Mouse (Mus musculus): Measurements from ENCODE around the gene Capzb.
A peak's percentile ranks its signal among the peaks of the same experiment; 100 is the strongest.

Gene Capzb

GRCm38 (mm10) chr4:139198004-139198689 is 5.4 kb downstream of the Capzb start:
- peaks cover 97% of the 10 kb centered on the region for H3K4me1 ChIP-seq (replicated peaks; ENCODE audit: low read depth, low read length)

GRCm38 (mm10) chr4:139199126-139199525 is 6.4 kb downstream of the Capzb start:
- Histone ChIP-seq H3K9me3 (ENCODE audit: low read length) (no peaks in the 10 kb centered on the region), H3K4me3 (replicated peaks; ENCODE audit: low read length) (peak overlapping the region; percentile 68), H3K4me1 (replicated peaks; ENCODE audit: low read depth, low read length) (peaks cover 100% of the 10 kb centered on the region), H3K27me3 (ENCODE audit: insufficient read depth, low read length) (no peaks in the 10 kb centered on the region), H3K36me3 (ENCODE audit: insufficient read depth, low read length) (peaks cover 79% of the 10 kb centered on the region)
- TF ChIP-seq NANOG (IDR thresholded peaks at IDR 0.05; ENCODE audit: borderline replicate concordance, low read length) (no peak), CTCF (conservative IDR thresholded peaks at IDR 0.05; ENCODE audit: low read length) (no peak), POU5F1 (IDR thresholded peaks at IDR 0.05; ENCODE audit: borderline replicate concordance, low read length) (no peak)

More at GRCm38 (mm10) chr4:139198004-139198689, 5.4 kb downstream of the Capzb start:
- no peak for TF ChIP-seq CTCF (conservative IDR thresholded peaks at IDR 0.05; ENCODE audit: low read length)
- no peak for TF ChIP-seq NANOG (IDR thresholded peaks at IDR 0.05; ENCODE audit: borderline replicate concordance, low read length)
- TF ChIP-seq POU5F1 (IDR thresholded peaks at IDR 0.05; ENCODE audit: borderline replicate concordance, low read length): no peak
- Histone ChIP-seq H3K4me3 (replicated peaks; ENCODE audit: low read length) (peak overlapping the region; percentile 68), H3K36me3 (ENCODE audit: insufficient read depth, low read length) (peaks cover 69% of the 10 kb centered on the region), H3K27me3 (ENCODE audit: insufficient read depth, low read length) (no peaks in the 10 kb centered on the region), H3K9me3 (ENCODE audit: low read length) (no peaks in the 10 kb centered on the region)

- TF ChIP-seq NANOG (IDR thresholded peaks at IDR 0.05; ENCODE audit: borderline replicate concordance, low read length): no peak
- TF ChIP-seq CTCF (conservative IDR thresholded peaks at IDR 0.05; ENCODE audit: low read length): no peak
- no peak for TF ChIP-seq POU5F1 (IDR thresholded peaks at IDR 0.05; ENCODE audit: borderline replicate concordance, low read length)
- Histone ChIP-seq H3K36me3 (ENCODE audit: insufficient read depth, low read length) (peaks cover 75% of the 10 kb centered on the region), H3K27me3 (ENCODE audit: insufficient read depth, low read length) (no peaks in the 10 kb centered on the region), H3K4me3 (replicated peaks; ENCODE audit: low read length) (peak overlapping the region; percentile 68), H3K4me1 (replicated peaks; ENCODE audit: low read depth, low read length) (peaks cover 98% of the 10 kb centered on the region), H3K9me3 (ENCODE audit: low read length) (no peaks in the 10 kb centered on the region)
These were observed 7.1 kb downstream of the Capzb start for GRCm38 (mm10) chr4:139199703-139200340.

- H3K4me3 ChIP-seq (replicated peaks; ENCODE audit: low read length): no peak overlapping the region
- H3K36me3 ChIP-seq (ENCODE audit: insufficient read depth, low read length): peaks cover 76% of the 10 kb centered on the region
- H3K9me3 ChIP-seq (ENCODE audit: low read length): no peaks in the 10 kb centered on the region
- H3K4me1 ChIP-seq (replicated peaks; ENCODE audit: low read depth, low read length): peaks cover 98% of the 10 kb centered on the region
- H3K27me3 ChIP-seq (ENCODE audit: insufficient read depth, low read length): no peaks in the 10 kb centered on the region
- no peak for TF ChIP-seq NANOG (IDR thresholded peaks at IDR 0.05; ENCODE audit: borderline replicate concordance, low read length)
- TF ChIP-seq POU5F1 (IDR thresholded peaks at IDR 0.05; ENCODE audit: borderline replicate concordance, low read length): no peak
- TF ChIP-seq CTCF (conservative IDR thresholded peaks at IDR 0.05; ENCODE audit: low read length): no peak
These were observed 8.2 kb downstream of the Capzb start for GRCm38 (mm10) chr4:139200946-139201345.

- Histone ChIP-seq H3K27me3 (ENCODE audit: insufficient read depth, low read length) (no peaks in the 10 kb centered on the region), H3K4me1 (replicated peaks; ENCODE audit: low read depth, low read length) (peaks cover 97% of the 10 kb centered on the region), H3K4me3 (replicated peaks; ENCODE audit: low read length) (no peak overlapping the region), H3K9me3 (ENCODE audit: low read length) (no peaks in the 10 kb centered on the region), H3K36me3 (ENCODE audit: insufficient read depth, low read length) (peaks cover 87% of the 10 kb centered on the region)
- TF ChIP-seq CTCF (conservative IDR thresholded peaks at IDR 0.05; ENCODE audit: low read length): no peak
- no peak for TF ChIP-seq NANOG (IDR thresholded peaks at IDR 0.05; ENCODE audit: borderline replicate concordance, low read length)
- no peak for TF ChIP-seq POU5F1 (IDR thresholded peaks at IDR 0.05; ENCODE audit: borderline replicate concordance, low read length)
These were observed 9.9 kb downstream of the Capzb start for GRCm38 (mm10) chr4:139202556-139202955.

GRCm38 (mm10) chr4:139203381-139203780 is 10.7 kb downstream of the Capzb start:
- Histone ChIP-seq H3K4me1 (replicated peaks; ENCODE audit: low read depth, low read length) (peaks cover 97% of the 10 kb centered on the region), H3K4me3 (replicated peaks; ENCODE audit: low read length) (no peak overlapping the region), H3K36me3 (ENCODE audit: insufficient read depth, low read length) (peaks cover 94% of the 10 kb centered on the region), H3K27me3 (ENCODE audit: insufficient read depth, low read length) (no peaks in the 10 kb centered on the region), H3K9me3 (ENCODE audit: low read length) (no peaks in the 10 kb centered on the region)
- TF ChIP-seq POU5F1 (IDR thresholded peaks at IDR 0.05; ENCODE audit: borderline replicate concordance, low read length) (no peak), CTCF (conservative IDR thresholded peaks at IDR 0.05; ENCODE audit: low read length) (no peak), NANOG (IDR thresholded peaks at IDR 0.05; ENCODE audit: borderline replicate concordance, low read length) (no peak)

- Histone ChIP-seq H3K36me3 (ENCODE audit: insufficient read depth, low read length) (peaks cover 88% of the 10 kb centered on the region), H3K4me1 (replicated peaks; ENCODE audit: low read depth, low read length) (peaks cover 94% of the 10 kb centered on the region), H3K4me3 (replicated peaks; ENCODE audit: low read length) (no peak overlapping the region), H3K9me3 (ENCODE audit: low read length) (no peaks in the 10 kb centered on the region), H3K27me3 (ENCODE audit: insufficient read depth, low read length) (no peaks in the 10 kb centered on the region)
- TF ChIP-seq POU5F1 (IDR thresholded peaks at IDR 0.05; ENCODE audit: borderline replicate concordance, low read length): no peak
- peak; percentile 42 for TF ChIP-seq CTCF (conservative IDR thresholded peaks at IDR 0.05; ENCODE audit: low read length)
These were observed 13.1 kb downstream of the Capzb start for GRCm38 (mm10) chr4:139205842-139206241.

GRCm38 (mm10) chr4:139206353-139207045 is 13.8 kb downstream of the Capzb start:
- TF ChIP-seq NANOG (IDR thresholded peaks at IDR 0.05; ENCODE audit: borderline replicate concordance, low read length): no peak
- no peak for TF ChIP-seq POU5F1 (IDR thresholded peaks at IDR 0.05; ENCODE audit: borderline replicate concordance, low read length)

More at GRCm38 (mm10) chr4:139206353-139207045, 13.8 kb downstream of the Capzb start:
- Histone ChIP-seq H3K36me3 (ENCODE audit: insufficient read depth, low read length) (peaks cover 88% of the 10 kb centered on the region), H3K4me3 (replicated peaks; ENCODE audit: low read length) (no peak overlapping the region), H3K4me1 (replicated peaks; ENCODE audit: low read depth, low read length) (peaks cover 94% of the 10 kb centered on the region), H3K9me3 (ENCODE audit: low read length) (no peaks in the 10 kb centered on the region), H3K27me3 (ENCODE audit: insufficient read depth, low read length) (no peaks in the 10 kb centered on the region)
